Mouse (Mus musculus): ENCODE data around the gene Gnai1.
"Not testable (repeated sequence)": the region's sequence is repeated elsewhere in the genome, so short reads cannot be mapped to it uniquely, and the experiment has no call there.

Gnai1 gene

GRCm38 (mm10) chr5:18360281-18360819 lies at the start of gene Gnai1:
Gene Gnai1 (minus strand): TSS chr5:18360355.
- peak; percentile 77 to 83 for DNase-seq

- DNase-seq: peak; percentile 72 to 74
Observed at GRCm38 (mm10) chr5:18367864-18368263, 7.7 kb upstream of the Gnai1 start.

GRCm38 (mm10) chr5:18365460-18365859 lies 5.3 kb upstream of the Gnai1 start:
- DNase-seq: peak; percentile 45 to 60

GRCm38 (mm10) chr5:18360956-18361355 lies 801 bp upstream of the Gnai1 start:
- DNase-seq: no peak

GRCm38 (mm10) chr5:18359376-18360280 lies 527 bp downstream of the Gnai1 start:
- peak; percentile 62 to 67 for DNase-seq

- DNase-seq: no peak
Observed at GRCm38 (mm10) chr5:18358778-18359177, 1.4 kb downstream of the Gnai1 start.

- DNase-seq: peak; percentile 61 to 68
Observed at GRCm38 (mm10) chr5:18358191-18358590, 2.0 kb downstream of the Gnai1 start.

GRCm38 (mm10) chr5:18347297-18347696 lies 12.9 kb downstream of the Gnai1 start:
- no peak for DNase-seq

GRCm38 (mm10) chr5:18343455-18344142 lies 16.6 kb downstream of the Gnai1 start:
- DNase-seq: peak in 1 of 2 experiments; percentile 37

- DNase-seq: peak; percentile 51 to 59
Observed at GRCm38 (mm10) chr5:18342765-18343454, 17.2 kb downstream of the Gnai1 start.

GRCm38 (mm10) chr5:18341876-18342275 lies 18.3 kb downstream of the Gnai1 start:
- DNase-seq: not testable (repeated sequence)

GRCm38 (mm10) chr5:18332256-18332655 lies 27.9 kb downstream of the Gnai1 start:
- peak in 1 of 2 experiments; percentile 38 for DNase-seq

GRCm38 (mm10) chr5:18330726-18331125 lies 29.4 kb downstream of the Gnai1 start:
- no peak for DNase-seq

GRCm38 (mm10) chr5:18326159-18326558 lies 34.0 kb downstream of the Gnai1 start:
- no peak for DNase-seq

- no peak for DNase-seq
Observed at GRCm38 (mm10) chr5:18323534-18323933, 36.6 kb downstream of the Gnai1 start.

GRCm38 (mm10) chr5:18321661-18322060 lies 38.5 kb downstream of the Gnai1 start:
- DNase-seq: no peak

GRCm38 (mm10) chr5:18318846-18319245 lies 41.3 kb downstream of the Gnai1 start:
- no peak for DNase-seq

GRCm38 (mm10) chr5:18307229-18307804 lies 52.8 kb downstream of the Gnai1 start:
- DNase-seq: peak; percentile 32 to 40

- no peak for DNase-seq
Observed at GRCm38 (mm10) chr5:18296584-18296983, 63.6 kb downstream of the Gnai1 start.

GRCm38 (mm10) chr5:18292744-18293143 lies 67.4 kb downstream of the Gnai1 start:
- DNase-seq: no peak

GRCm38 (mm10) chr5:18289530-18289929 lies 70.6 kb downstream of the Gnai1 start:
- no peak for DNase-seq

GRCm38 (mm10) chr5:18288694-18289093 lies 71.5 kb downstream of the Gnai1 start:
- peak in 1 of 2 experiments; percentile 16 for DNase-seq

All from cerebellum, postnatal 36 days (tissue).